Mouse (Mus musculus) kidney, adult 9 months (tissue): ENCODE data around the gene Ubiad1.

Experiments
- DNase-seq: peaks from one replicate; pipeline ENCODE4 v3.0.0; 2022

The Ubiad1 gene

GRCm38 (mm10) chr4:148444250-148444967, at the start of gene Ubiad1:
Ubiad1 (minus strand) TSS chr4:148444771.
- DNase-seq = peak; percentile 93

- DNase-seq = peak; percentile 60
Measured at GRCm38 (mm10) chr4:148491448-148491847, 46.9 kb upstream of the Ubiad1 start.

- no peak for DNase-seq
Measured at GRCm38 (mm10) chr4:148490502-148490901, 45.9 kb upstream of the Ubiad1 start.

GRCm38 (mm10) chr4:148487841-148488240, 43.3 kb upstream of the Ubiad1 start:
- peak; percentile 91 for DNase-seq

GRCm38 (mm10) chr4:148484511-148484910, 39.9 kb upstream of the Ubiad1 start:
- no peak for DNase-seq

- DNase-seq = no peak
Measured at GRCm38 (mm10) chr4:148481557-148482168, 37.1 kb upstream of the Ubiad1 start.

GRCm38 (mm10) chr4:148480245-148480644, 35.7 kb upstream of the Ubiad1 start:
- peak; percentile 87 for DNase-seq

- DNase-seq = peak; percentile 91
Measured at GRCm38 (mm10) chr4:148473496-148473895, 28.9 kb upstream of the Ubiad1 start.

- peak; percentile 72 for DNase-seq
Measured at GRCm38 (mm10) chr4:148472436-148473174, 28.0 kb upstream of the Ubiad1 start.

GRCm38 (mm10) chr4:148471363-148471806, 26.8 kb upstream of the Ubiad1 start:
- no peak for DNase-seq

GRCm38 (mm10) chr4:148469487-148470252, 25.1 kb upstream of the Ubiad1 start:
- peak; percentile 45 for DNase-seq

- DNase-seq = peak; percentile 76
Measured at GRCm38 (mm10) chr4:148468396-148468795, 23.8 kb upstream of the Ubiad1 start.

- no peak for DNase-seq
Measured at GRCm38 (mm10) chr4:148466511-148467079, 22.0 kb upstream of the Ubiad1 start.

GRCm38 (mm10) chr4:148464869-148465268, 20.3 kb upstream of the Ubiad1 start:
- no peak for DNase-seq

- no peak for DNase-seq
Measured at GRCm38 (mm10) chr4:148464301-148464700, 19.7 kb upstream of the Ubiad1 start.

GRCm38 (mm10) chr4:148463208-148463960, 18.8 kb upstream of the Ubiad1 start:
- peak; percentile 65 for DNase-seq

- DNase-seq = peak; percentile 91
Measured at GRCm38 (mm10) chr4:148462717-148463116, 18.1 kb upstream of the Ubiad1 start.

GRCm38 (mm10) chr4:148461772-148462171, 17.2 kb upstream of the Ubiad1 start:
- DNase-seq = no peak

- DNase-seq = no peak
Measured at GRCm38 (mm10) chr4:148460656-148461284, 16.2 kb upstream of the Ubiad1 start.

GRCm38 (mm10) chr4:148455477-148456025, 11.0 kb upstream of the Ubiad1 start:
- no peak for DNase-seq

GRCm38 (mm10) chr4:148453707-148454106, 9.1 kb upstream of the Ubiad1 start:
- no peak for DNase-seq
